In the genomic region with DNA sequence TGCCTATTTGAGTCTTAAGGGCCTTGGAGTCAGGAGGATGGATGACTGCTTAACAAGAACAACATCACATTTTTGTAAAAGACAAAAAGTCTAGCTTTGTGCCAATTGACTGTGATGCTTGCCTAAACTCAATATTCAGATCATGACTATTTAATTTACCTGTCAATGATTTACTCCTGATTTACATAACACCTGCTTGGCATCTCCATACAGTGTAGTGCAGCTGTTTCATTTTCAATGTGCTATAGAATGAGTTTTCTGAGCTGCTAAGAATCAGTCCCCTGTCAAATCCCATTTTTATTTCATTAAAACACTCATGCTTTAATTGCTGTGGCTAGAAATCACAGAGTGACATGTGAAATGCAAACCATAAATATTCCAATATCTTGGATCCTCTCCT, we compare ENCODE assay signal across 35 mouse cellular contexts.
"Had no signal": no experiment of that assay in that cellular context is flagged by ENCODE, and none has a peak within 500 bp of the region (broad histone marks: within the 10 kb centered on the region; RNA-seq: fewer than 3 reads in every experiment).

No protein-coding gene starts in this region.

- DNase-seq: heart, adult 18-20 months; heart, adult 2 months; heart, postnatal 10 days; heart, postnatal 14 days; heart, postnatal 36 days; heart, postnatal 4 days; kidney, adult 11 months; kidney, adult 18-20 months; kidney, adult 2 months; kidney, adult 8-10 months; kidney, adult 9 months; kidney, postnatal 10 days; kidney, postnatal 14 days; kidney, postnatal 25 days; kidney, postnatal 36 days; kidney, postnatal 4 days; layer of hippocampus, adult 9-11 months; layer of hippocampus, postnatal 36 days had no signal

- H3K4me1 ChIP-seq: heart, embryonic 10.5 days; heart, embryonic 12.5 days; heart, embryonic 13.5 days; heart, embryonic 15.5 days; hindbrain, embryonic 13.5 days; hindbrain, embryonic 15.5 days; intestine, embryonic 15.5 days; kidney, embryonic 15.5 days had no signal

- H3K27ac ChIP-seq: heart, adult 2 months; heart, embryonic 10.5 days; heart, embryonic 13.5 days; heart, embryonic 15.5 days; hindbrain, embryonic 13.5 days; hindbrain, embryonic 14.5 days; hindbrain, embryonic 15.5 days; hindbrain, postnatal 0 days; intestine, embryonic 15.5 days; kidney, embryonic 15.5 days; kidney, postnatal 0 days; layer of hippocampus, adult 2 months had no signal

- H3K36me3 ChIP-seq: heart, embryonic 10.5 days; heart, embryonic 12.5 days; heart, embryonic 13.5 days; heart, embryonic 15.5 days; hindbrain, embryonic 13.5 days; hindbrain, embryonic 15.5 days; intestine, embryonic 15.5 days; kidney, embryonic 15.5 days had no signal

- H3K4me3 ChIP-seq: heart, adult 2 months; heart, embryonic 10.5 days; heart, embryonic 12.5 days; heart, embryonic 13.5 days; heart, embryonic 15.5 days; hindbrain, embryonic 13.5 days; hindbrain, embryonic 15.5 days; intestine, embryonic 15.5 days; kidney, embryonic 15.5 days; layer of hippocampus, adult 2 months had no signal

- H3K9me3 ChIP-seq: heart, embryonic 10.5 days; heart, embryonic 12.5 days; heart, embryonic 15.5 days; hindbrain, embryonic 13.5 days; hindbrain, embryonic 15.5 days; intestine, embryonic 15.5 days; kidney, embryonic 15.5 days had no signal

- H3K27me3 ChIP-seq: heart, embryonic 12.5 days; heart, embryonic 13.5 days; heart, embryonic 15.5 days; hindbrain, embryonic 13.5 days; hindbrain, embryonic 15.5 days; intestine, embryonic 15.5 days; kidney, embryonic 15.5 days had no signal

- H3K4me2 ChIP-seq: heart, embryonic 11.5 days; heart, embryonic 12.5 days; heart, embryonic 13.5 days; heart, embryonic 15.5 days; hindbrain, embryonic 13.5 days; hindbrain, embryonic 14.5 days; hindbrain, embryonic 15.5 days; intestine, embryonic 15.5 days; kidney, embryonic 15.5 days had no signal

- H3K9ac ChIP-seq: heart, embryonic 12.5 days; heart, embryonic 13.5 days; heart, embryonic 15.5 days; hindbrain, embryonic 13.5 days; hindbrain, embryonic 14.5 days; hindbrain, embryonic 15.5 days; intestine, embryonic 15.5 days; kidney, embryonic 15.5 days had no signal

- ATAC-seq: hindbrain, embryonic 16.5 days; hindbrain, postnatal 0 days; inflammation-experienced regulatory T-cells, adult 6 months; intestine, embryonic 15.5 days; intestine, embryonic 16.5 days; intestine, postnatal 0 days had no signal
